Comparison of ENCODE assay signal across 20 mouse cellular contexts in genomic region chr16:24222759-24223526, GRCm38 (mm10).
DNase-seq lines count a peak whose midpoint lies in the region; ATAC-seq lines count a peak whose summit lies in the region.
"Had no signal": no experiment of that assay in that cellular context is flagged by ENCODE, and none has a peak within 500 bp of the region (broad histone marks: within the 10 kb centered on the region; RNA-seq: fewer than 3 reads in every experiment).

No protein-coding gene starts in this region.

- H3K9ac ChIP-seq in midbrain, embryonic 11.5 days (ENCODE audit: low read length) = no peak overlapping the region
- H3K9ac ChIP-seq in midbrain, embryonic 16.5 days (ENCODE audit: low read depth, low read length) = no peak overlapping the region
- H3K9ac ChIP-seq: forebrain, embryonic 15.5 days; neural tube, embryonic 13.5 days had no signal

- no peak overlapping the region for H3K4me3 ChIP-seq in midbrain, embryonic 11.5 days (ENCODE audit: low read depth, low read length)
- H3K4me3 ChIP-seq in midbrain, embryonic 16.5 days (ENCODE audit: low read depth, low read length) = no peak overlapping the region
- no peak overlapping the region for H3K4me3 ChIP-seq in forebrain, embryonic 10.5 days
- H3K4me3 ChIP-seq: erythroblast, embryonic 14.5 days; forebrain, embryonic 15.5 days; gastrocnemius, adult 2 months; megakaryocyte, embryonic 14.5 days; neural tube, embryonic 13.5 days had no signal

- 85% methylated on average over 5 of the region's 5 CpGs for WGBS in midbrain, embryonic 11.5 days
- 82% methylated on average over 5 of the region's 5 CpGs for WGBS in midbrain, embryonic 16.5 days
- 85% methylated on average over 5 of the region's 5 CpGs for WGBS in forebrain, embryonic 10.5 days

- 0 out of 2 replicates have a peak, but pooled peaks cover 3% of the 10 kb centered on the region for H3K4me1 ChIP-seq in midbrain, embryonic 11.5 days (ENCODE audit: control insufficient read depth, insufficient read depth, low read length)
- peaks cover 2% of the 10 kb centered on the region; the same call in 1 of the 2 replicates for H3K4me1 ChIP-seq in midbrain, embryonic 16.5 days (ENCODE audit: control insufficient read depth, insufficient read depth, low read length)
- peaks cover 13% of the 10 kb centered on the region for H3K4me1 ChIP-seq in forebrain, embryonic 10.5 days

- H3K9me3 ChIP-seq in midbrain, embryonic 11.5 days (ENCODE audit: control insufficient read depth, low read length) = no peaks in the 10 kb centered on the region
- H3K9me3 ChIP-seq in midbrain, embryonic 16.5 days (replicated peaks; ENCODE audit: control insufficient read depth, low read length, poor library complexity, severe bottlenecking) = no peaks in the 10 kb centered on the region
- no peaks in the 10 kb centered on the region for H3K9me3 ChIP-seq in forebrain, embryonic 10.5 days
- H3K9me3 ChIP-seq: forebrain, embryonic 15.5 days; megakaryocyte, embryonic 14.5 days; neural tube, embryonic 13.5 days had no signal

- peak; percentile 54 for DNase-seq in midbrain, embryonic 11.5 days (ENCODE audit: low spot score, missing footprints)
- no peak for DNase-seq in forebrain, embryonic 10.5 days (ENCODE audit: extremely low spot score, low spot score)
- no peak for DNase-seq in layer of hippocampus, postnatal 25 days (ENCODE audit: extremely low spot score in 1 of 2, low spot score in 1 of 2)
- DNase-seq in layer of hippocampus, postnatal 36 days = no peak
- DNase-seq: adrenal gland, adult 2 months; cerebellum, adult 11-12 months; gastrocnemius, adult 2 months; heart, adult 18-20 months; kidney, postnatal 25 days had no signal

- no peak overlapping the region for H3K27ac ChIP-seq in midbrain, embryonic 11.5 days (ENCODE audit: low read depth, low read length)
- H3K27ac ChIP-seq in midbrain, embryonic 16.5 days (ENCODE audit: low read length) = no peak overlapping the region
- no peak overlapping the region for H3K27ac ChIP-seq in forebrain, embryonic 10.5 days
- H3K27ac ChIP-seq: forebrain, embryonic 15.5 days; gastrocnemius, adult 2 months; neural tube, embryonic 13.5 days; stomach, postnatal 0 days had no signal

- no peaks in the 10 kb centered on the region for H3K27me3 ChIP-seq in midbrain, embryonic 11.5 days (ENCODE audit: control insufficient read depth, insufficient read depth, low read length)
- H3K27me3 ChIP-seq in midbrain, embryonic 16.5 days (ENCODE audit: control insufficient read depth, insufficient read depth, low read depth, low read length) = no peaks in the 10 kb centered on the region
- H3K27me3 ChIP-seq in forebrain, embryonic 10.5 days (ENCODE audit: poor library complexity, severe bottlenecking) = no peaks in the 10 kb centered on the region
- H3K27me3 ChIP-seq: forebrain, embryonic 15.5 days had no signal

- H3K36me3 ChIP-seq in midbrain, embryonic 11.5 days (ENCODE audit: control insufficient read depth, insufficient read depth, low read length) = no peaks in the 10 kb centered on the region
- H3K36me3 ChIP-seq in midbrain, embryonic 16.5 days (ENCODE audit: control insufficient read depth, insufficient read depth, low read length) = no peaks in the 10 kb centered on the region
- no peaks in the 10 kb centered on the region for H3K36me3 ChIP-seq in forebrain, embryonic 10.5 days (replicated peaks)
- H3K36me3 ChIP-seq: forebrain, embryonic 15.5 days; G1E; neural tube, embryonic 13.5 days had no signal

- ATAC-seq in midbrain, embryonic 11.5 days (ENCODE audit: low FRiP score) = no peak
- no peak for ATAC-seq in midbrain, embryonic 16.5 days
- peak; percentile 72 for ATAC-seq in granulocyte monocyte progenitor cell, adult 5-6 weeks (replicated peaks; ENCODE audit: poor library complexity, severe bottlenecking)
- peak; percentile 63; the same call in 1 of the 2 replicates for ATAC-seq in monocyte, adult 5-6 weeks (replicated peaks; ENCODE audit: insufficient number of reproducible peaks, low FRiP score, low TSS enrichment, poor library complexity, severe bottlenecking)
- ATAC-seq: forebrain, embryonic 15.5 days; intestine, postnatal 0 days; lung, postnatal 0 days had no signal

- no peak overlapping the region for H3K4me2 ChIP-seq in midbrain, embryonic 11.5 days
- no peak overlapping the region for H3K4me2 ChIP-seq in midbrain, embryonic 16.5 days (ENCODE audit: low read length)
- H3K4me2 ChIP-seq: forebrain, embryonic 15.5 days; neural tube, embryonic 13.5 days had no signal

Comparison
In these comparisons a context has a peak if more than half of its experiments do, and no peak if none do; other contexts are left out.
1. ATAC-seq: peak in granulocyte monocyte progenitor cell, adult 5-6 weeks (single experiment) and monocyte, adult 5-6 weeks (single experiment); none in midbrain, embryonic 11.5 days (single experiment) and midbrain, embryonic 16.5 days (single experiment).